Mouse (Mus musculus): ENCODE data around the gene Cygb. TPM values are rescaled to one million over a fixed set of nuclear protein-coding genes. Genes with fewer than 3 reads are reported as not detected.
A peak's percentile ranks its signal among the peaks of the same experiment; 100 is the strongest.

Cygb gene
- polyA plus RNA-seq, 1 experiment = 0.47 TPM

DNA sequence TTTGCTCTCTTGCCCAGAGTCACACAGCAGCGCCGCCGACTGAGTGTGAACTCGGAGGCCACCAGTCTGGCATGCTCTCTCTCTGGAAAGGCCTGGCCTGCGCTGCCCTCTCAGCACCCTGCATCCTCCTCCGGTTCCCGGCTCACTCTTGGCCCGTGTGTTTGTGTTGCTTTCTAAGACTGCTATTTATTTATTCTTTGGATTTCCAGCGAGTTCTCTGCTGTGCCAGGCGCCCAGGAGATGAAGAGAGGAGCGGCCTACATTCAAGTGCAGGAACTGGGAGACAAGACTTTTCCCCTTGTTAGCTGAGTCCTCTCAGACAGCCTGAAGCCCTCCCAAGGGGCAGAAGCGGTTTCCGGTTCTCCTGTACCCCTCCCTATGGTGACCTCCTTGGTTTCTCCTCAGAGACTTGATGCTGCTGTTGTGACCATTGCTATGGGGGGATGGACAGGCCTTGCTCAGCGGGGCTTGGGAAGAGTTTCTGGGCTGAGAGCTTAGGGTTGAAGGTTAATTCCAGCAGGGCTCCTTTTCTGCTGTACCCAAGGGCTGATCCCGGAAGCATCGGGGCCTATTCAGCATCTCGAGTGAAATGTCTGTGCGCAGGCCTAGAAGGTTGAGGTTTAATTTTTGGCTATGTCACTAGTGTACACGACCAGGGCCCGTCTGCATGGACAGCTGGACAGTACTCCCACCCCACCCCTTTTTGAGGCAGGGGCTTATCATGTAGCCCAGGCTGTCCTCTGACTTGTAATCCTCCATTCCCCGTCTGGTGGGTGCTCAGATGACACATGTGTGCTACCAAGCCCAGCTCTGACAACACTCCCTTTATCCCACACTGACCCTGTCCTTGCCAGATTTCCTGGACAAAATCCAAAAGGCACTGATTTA lies 9.6 kb downstream of the Cygb start:
- H3K4me3 ChIP-seq = no peak overlapping the region
- peaks cover 4% of the 10 kb centered on the region for H3K27me3 ChIP-seq (ENCODE audit: control insufficient read depth, insufficient read depth, insufficient read length)
- H3ac ChIP-seq (ENCODE audit: control insufficient read depth, insufficient read length) = no peak overlapping the region
- H3K36me3 ChIP-seq (ENCODE audit: control insufficient read depth, insufficient read depth) = no peaks in the 10 kb centered on the region
- TF ChIP-seq REST (IDR thresholded peaks at IDR 0.05; ENCODE audit: insufficient read depth, insufficient read length) = no peak
- TF ChIP-seq TCF3 (IDR thresholded peaks at IDR 0.05; ENCODE audit: insufficient read length, low read depth) = no peak
- no peak for TF ChIP-seq MYOD1 (IDR thresholded peaks at IDR 0.05; ENCODE audit: control insufficient read depth in 1 of 3, insufficient read length in 2 of 3, low read depth in 2 of 3)
- no peak for TF ChIP-seq POLR2A (IDR thresholded peaks at IDR 0.05; ENCODE audit: insufficient read length, low read depth)
- no peak for TF ChIP-seq TCF12 (IDR thresholded peaks at IDR 0.05; ENCODE audit: insufficient read depth, poor library complexity, severe bottlenecking)
- no peak for TF ChIP-seq USF1 (IDR thresholded peaks at IDR 0.05; ENCODE audit: low read depth)
- no peak for TF ChIP-seq POLR2AphosphoS2 (IDR thresholded peaks at IDR 0.05; ENCODE audit: insufficient read length, low read depth)
- TF ChIP-seq CEBPB (IDR thresholded peaks at IDR 0.05; ENCODE audit: insufficient read depth, poor library complexity, severe bottlenecking) = no peak
- TF ChIP-seq MYOG (IDR thresholded peaks at IDR 0.05; ENCODE audit: control insufficient read depth in 1 of 3, insufficient read depth in 1 of 3, insufficient read length in 2 of 3, low read depth in 2 of 3) = no peak
- no peak for TF ChIP-seq MAX (IDR thresholded peaks at IDR 0.05; ENCODE audit: low read depth)
- TF ChIP-seq SRF (IDR thresholded peaks at IDR 0.05; ENCODE audit: control insufficient read depth, insufficient read length, low read depth) = no peak
- no peak for TF ChIP-seq E2F4 (IDR thresholded peaks at IDR 0.05; ENCODE audit: insufficient read depth)
- no peak overlapping the region for H3K4me2 ChIP-seq (ENCODE audit: low read depth)
- no peaks in the 10 kb centered on the region for H3K79me2 ChIP-seq (ENCODE audit: control insufficient read depth, insufficient read depth)

DNA sequence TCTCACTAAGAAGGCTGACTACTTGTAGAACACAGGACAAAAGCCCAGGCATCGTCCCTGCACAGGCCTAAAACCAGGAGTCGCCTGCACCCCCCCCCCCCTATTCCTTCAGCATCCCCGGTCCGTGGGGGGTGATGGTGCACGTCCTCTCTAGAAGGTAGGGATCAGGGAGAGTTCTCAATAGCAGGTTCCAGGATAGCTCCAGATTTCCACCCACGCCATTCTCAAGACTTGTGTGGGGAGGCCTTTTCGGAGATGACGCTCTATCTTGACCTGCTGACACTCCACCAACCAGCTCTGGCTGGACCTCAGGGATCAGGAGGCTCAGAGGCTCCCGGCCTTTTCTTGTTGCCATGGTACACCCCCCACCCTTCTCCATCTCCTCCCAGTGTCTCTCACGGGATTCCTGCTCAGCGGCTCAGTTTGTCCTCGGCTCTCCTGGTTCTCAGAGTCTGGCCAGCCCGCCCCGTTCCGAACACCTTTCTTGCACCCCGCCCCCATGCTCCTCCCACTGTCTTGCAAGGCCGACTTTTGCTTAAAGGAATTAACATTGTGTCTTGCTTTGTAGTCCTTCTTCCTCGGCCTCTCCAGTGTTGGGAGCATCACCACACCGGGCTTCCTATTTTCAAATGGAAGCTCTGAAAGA lies 10.4 kb downstream of the Cygb start:
- TF ChIP-seq MAX (IDR thresholded peaks at IDR 0.05; ENCODE audit: low read depth) (no peak), REST (IDR thresholded peaks at IDR 0.05; ENCODE audit: insufficient read depth, insufficient read length) (no peak), CEBPB (IDR thresholded peaks at IDR 0.05; ENCODE audit: insufficient read depth, poor library complexity, severe bottlenecking) (no peak), USF1 (IDR thresholded peaks at IDR 0.05; ENCODE audit: low read depth) (no peak), TCF3 (IDR thresholded peaks at IDR 0.05; ENCODE audit: insufficient read length, low read depth) (no peak), E2F4 (IDR thresholded peaks at IDR 0.05; ENCODE audit: insufficient read depth) (no peak), TCF12 (IDR thresholded peaks at IDR 0.05; ENCODE audit: insufficient read depth, poor library complexity, severe bottlenecking) (no peak), POLR2A (IDR thresholded peaks at IDR 0.05; ENCODE audit: insufficient read length, low read depth) (no peak), MYOG (IDR thresholded peaks at IDR 0.05; ENCODE audit: control insufficient read depth in 1 of 3, insufficient read depth in 1 of 3, insufficient read length in 2 of 3, low read depth in 2 of 3) (no peak), POLR2AphosphoS2 (IDR thresholded peaks at IDR 0.05; ENCODE audit: insufficient read length, low read depth) (no peak), SRF (IDR thresholded peaks at IDR 0.05; ENCODE audit: control insufficient read depth, insufficient read length, low read depth) (no peak), MYOD1 (IDR thresholded peaks at IDR 0.05; ENCODE audit: control insufficient read depth in 1 of 3, insufficient read length in 2 of 3, low read depth in 2 of 3) (no peak)
- H3K4me3 ChIP-seq = no peak overlapping the region
- H3K27me3 ChIP-seq (ENCODE audit: control insufficient read depth, insufficient read depth, insufficient read length) = peaks cover 4% of the 10 kb centered on the region
- H3K36me3 ChIP-seq (ENCODE audit: control insufficient read depth, insufficient read depth) = no peaks in the 10 kb centered on the region
- H3K79me2 ChIP-seq (ENCODE audit: control insufficient read depth, insufficient read depth) = no peaks in the 10 kb centered on the region
- H3K4me2 ChIP-seq (ENCODE audit: low read depth) = peak overlapping the region; percentile 22
- no peak overlapping the region for H3ac ChIP-seq (ENCODE audit: control insufficient read depth, insufficient read length)

GRCm38 (mm10) chr11:116642681-116643578 lies 11.2 kb downstream of the Cygb start:
- Histone ChIP-seq H3K27me3 (ENCODE audit: control insufficient read depth, insufficient read depth, insufficient read length) (peaks cover 4% of the 10 kb centered on the region), H3K79me2 (ENCODE audit: control insufficient read depth, insufficient read depth) (no peaks in the 10 kb centered on the region), H3K4me3 (no peak overlapping the region), H3K4me2 (ENCODE audit: low read depth) (peak overlapping the region; percentile 22), H3ac (ENCODE audit: control insufficient read depth, insufficient read length) (no peak overlapping the region), H3K36me3 (ENCODE audit: control insufficient read depth, insufficient read depth) (no peaks in the 10 kb centered on the region)
- TF ChIP-seq POLR2A (IDR thresholded peaks at IDR 0.05; ENCODE audit: insufficient read length, low read depth) (no peak), TCF12 (IDR thresholded peaks at IDR 0.05; ENCODE audit: insufficient read depth, poor library complexity, severe bottlenecking) (no peak), MYOD1 (IDR thresholded peaks at IDR 0.05; ENCODE audit: control insufficient read depth in 1 of 3, insufficient read length in 2 of 3, low read depth in 2 of 3) (no peak), MYOG (IDR thresholded peaks at IDR 0.05; ENCODE audit: control insufficient read depth in 1 of 3, insufficient read depth in 1 of 3, insufficient read length in 2 of 3, low read depth in 2 of 3) (no peak), E2F4 (IDR thresholded peaks at IDR 0.05; ENCODE audit: insufficient read depth) (no peak), TCF3 (IDR thresholded peaks at IDR 0.05; ENCODE audit: insufficient read length, low read depth) (no peak), CEBPB (IDR thresholded peaks at IDR 0.05; ENCODE audit: insufficient read depth, poor library complexity, severe bottlenecking) (no peak), USF1 (IDR thresholded peaks at IDR 0.05; ENCODE audit: low read depth) (no peak), MAX (IDR thresholded peaks at IDR 0.05; ENCODE audit: low read depth) (no peak), POLR2AphosphoS2 (IDR thresholded peaks at IDR 0.05; ENCODE audit: insufficient read length, low read depth) (no peak), SRF (IDR thresholded peaks at IDR 0.05; ENCODE audit: control insufficient read depth, insufficient read length, low read depth) (no peak)

DNA sequence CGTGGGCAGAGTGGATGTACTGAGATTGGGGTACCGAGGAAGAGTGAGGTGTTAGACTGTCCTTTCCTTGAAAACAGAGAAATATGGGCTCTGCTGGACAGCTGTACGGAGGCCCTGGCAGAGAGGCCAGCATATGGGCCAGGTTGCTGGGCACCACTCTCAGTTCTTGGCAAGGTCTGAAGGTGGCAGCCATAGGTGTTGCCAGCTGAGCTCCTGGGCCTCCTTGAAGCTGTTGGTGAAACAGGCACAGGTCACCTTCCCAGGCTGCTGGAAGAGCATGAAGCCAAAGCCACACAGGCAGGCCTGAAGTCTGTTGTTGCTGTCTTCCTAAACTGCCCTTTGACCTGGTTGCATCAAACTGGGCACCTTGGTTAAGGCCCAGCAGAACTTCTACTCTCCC lies 12.4 kb downstream of the Cygb start:
- no peak overlapping the region for H3ac ChIP-seq (ENCODE audit: control insufficient read depth, insufficient read length)
- no peaks in the 10 kb centered on the region for H3K36me3 ChIP-seq (ENCODE audit: control insufficient read depth, insufficient read depth)
- H3K79me2 ChIP-seq (ENCODE audit: control insufficient read depth, insufficient read depth) = no peaks in the 10 kb centered on the region
- H3K4me3 ChIP-seq = no peak overlapping the region
- no peak overlapping the region for H3K4me2 ChIP-seq (ENCODE audit: low read depth)
- peaks cover 4% of the 10 kb centered on the region for H3K27me3 ChIP-seq (ENCODE audit: control insufficient read depth, insufficient read depth, insufficient read length)
- TF ChIP-seq POLR2AphosphoS2 (IDR thresholded peaks at IDR 0.05; ENCODE audit: insufficient read length, low read depth) (no peak), POLR2A (IDR thresholded peaks at IDR 0.05; ENCODE audit: insufficient read length, low read depth) (no peak), MYOG (IDR thresholded peaks at IDR 0.05; ENCODE audit: control insufficient read depth in 1 of 3, insufficient read depth in 1 of 3, insufficient read length in 2 of 3, low read depth in 2 of 3) (no peak), MAX (IDR thresholded peaks at IDR 0.05; ENCODE audit: low read depth) (no peak), CEBPB (IDR thresholded peaks at IDR 0.05; ENCODE audit: insufficient read depth, poor library complexity, severe bottlenecking) (no peak), TCF3 (IDR thresholded peaks at IDR 0.05; ENCODE audit: insufficient read length, low read depth) (no peak), E2F4 (IDR thresholded peaks at IDR 0.05; ENCODE audit: insufficient read depth) (no peak), USF1 (IDR thresholded peaks at IDR 0.05; ENCODE audit: low read depth) (no peak), REST (IDR thresholded peaks at IDR 0.05; ENCODE audit: insufficient read depth, insufficient read length) (no peak), MYOD1 (IDR thresholded peaks at IDR 0.05; ENCODE audit: control insufficient read depth in 1 of 3, insufficient read length in 2 of 3, low read depth in 2 of 3) (no peak), SRF (IDR thresholded peaks at IDR 0.05; ENCODE audit: control insufficient read depth, insufficient read length, low read depth) (no peak), TCF12 (IDR thresholded peaks at IDR 0.05; ENCODE audit: insufficient read depth, poor library complexity, severe bottlenecking) (no peak)
